Mouse (Mus musculus) lung, postnatal 0 days (tissue): ENCODE data around the gene Olfr1158. TPM values are rescaled to one million over a fixed set of nuclear protein-coding genes. Genes with fewer than 3 reads are reported as not detected.
"Not testable (repeated sequence)": the region's sequence is repeated elsewhere in the genome, so short reads cannot be mapped to it uniquely, and the experiment has no call there.

ENCODE experiments used
- ATAC-seq: fragments of 200-750 bp; cut with Nextera tagmentation; 2 replicates; pipeline ENCODE4 v1.8.0; 2017; ENCODE audit warnings: moderate library complexity
- DNase-seq: peaks from one replicate; pipeline ENCODE4 v3.0.0-alpha.2; 2016; ENCODE audit warnings: low spot score
- H3K27ac ChIP-seq: fragments of 300-500 bp; sonication (generic); 2 replicates; pipeline ENCODE4 v1.5.1; 2014; ENCODE audit warnings: antibody characterized with exemption, mild to moderate bottlenecking, low read length, mixed read lengths
- H3K27me3 ChIP-seq: fragments of 300-500 bp; sonication (generic); replicated peaks from 2 replicates; pipeline ENCODE4 v1.6.1; 2014; ENCODE audit warnings: low read length, mixed read lengths; ENCODE audit not compliant: insufficient read depth
- H3K36me3 ChIP-seq: fragments of 300-500 bp; sonication (generic); 2 replicates; pipeline ENCODE4 v1.6.1; 2014; ENCODE audit warnings: low read length, mixed read lengths; ENCODE audit not compliant: insufficient read depth
- H3K4me1 ChIP-seq: fragments of 300-500 bp; sonication (generic); 2 replicates; pipeline ENCODE4 v1.6.1; 2014; ENCODE audit warnings: antibody characterized with exemption, low read depth, low read length, mixed read lengths; ENCODE audit not compliant: insufficient read depth
- H3K4me2 ChIP-seq: fragments of 300-500 bp; sonication (generic); replicated peaks from 2 replicates; pipeline ENCODE4 v1.6.1; 2014; ENCODE audit warnings: low read depth, mild to moderate bottlenecking, low read length, moderate library complexity, mixed read lengths
- H3K4me3 ChIP-seq: fragments of 300-500 bp; sonication (generic); 2 replicates; pipeline ENCODE4 v1.5.1; 2014; ENCODE audit warnings: low read depth, low read length
- H3K9ac ChIP-seq: fragments of 300-500 bp; sonication (generic); replicated peaks from 2 replicates; pipeline ENCODE4 v1.6.1; 2014; ENCODE audit warnings: low read depth, mild to moderate bottlenecking
- H3K9me3 ChIP-seq: fragments of 300-500 bp; sonication (generic); 2 replicates; pipeline ENCODE4 v1.6.1; 2016; ENCODE audit warnings: low read length, mixed read lengths
- CTCF ChIP-seq: IDR thresholded peaks from 2 replicates; pipeline ENCODE4 v1.5.1; 2016; ENCODE audit warnings: antibody characterized with exemption, mild to moderate bottlenecking
- EP300 ChIP-seq: IDR thresholded peaks from 2 replicates; pipeline ENCODE4 v1.6.1; 2016; ENCODE audit warnings: antibody characterized with exemption, mild to moderate bottlenecking, control low read depth
- WGBS: fragments of 180-500 bp; shearing (Covaris S2); extraction: QIAGEN DNeasy Blood & Tissue Kit; methylation state at CpG from one replicate; pipeline ENCODE4 v1.1.7; 2014; 5-methylcytosine and 5-hydroxymethylcytosine counted together
- polyA plus RNA-seq: library from polyadenylated mRNA; unstranded; fragments of >200 nt; fragmentation: Nextera tagmentation; extraction: Ambion mirVana; gene quantifications from 2 replicates; pipeline ENCODE4 v1.2.1, GENCODE M21; 2015

Gene Olfr1158
- not detected in 2 replicates for polyA plus RNA-seq

- no peak within 1 kb of the TSS for H3K4me3 ChIP-seq
- no peak within 1 kb of the TSS for H3K4me2 ChIP-seq
- H3K36me3 ChIP-seq, result no peaks in the 10 kb centered on the region
- no peaks in the 10 kb centered on the region for H3K4me1 ChIP-seq
- H3K27me3 ChIP-seq, result no peaks in the 10 kb centered on the region
- no peak for TF ChIP-seq EP300
- no peak for TF ChIP-seq CTCF
- no peak for DNase-seq
- H3K9ac ChIP-seq, result no peak within 1 kb of the TSS
- no peak within 1 kb of the TSS for H3K27ac ChIP-seq
- no peak for ATAC-seq
- no peaks in the 10 kb centered on the region for H3K9me3 ChIP-seq
Measured at GRCm38 (mm10) chr2:87989813-87990212, at the start of gene Olfr1158. TSS of gene Olfr1158 (plus strand) at chr2:87990113.

- Histone ChIP-seq H3K27ac (no peak within 1 kb of the TSS), H3K9me3 (no peaks in the 10 kb centered on the region), H3K4me1 (no peaks in the 10 kb centered on the region), H3K4me2 (no peak within 1 kb of the TSS), H3K9ac (no peak within 1 kb of the TSS), H3K36me3 (no peaks in the 10 kb centered on the region), H3K4me3 (no peak within 1 kb of the TSS), H3K27me3 (no peaks in the 10 kb centered on the region)
- WGBS, result 97% methylated on average over 1 of the region's 1 CpGs
- DNase-seq, result no peak
- no peak for ATAC-seq
- TF ChIP-seq EP300, result no peak
- no peak for TF ChIP-seq CTCF
Measured at GRCm38 (mm10) chr2:87945037-87945436, 44.9 kb upstream of the Olfr1158 start, which contains the start of gene Olfr1155. TSS of gene Olfr1155 (minus strand) at chr2:87945137.

- Histone ChIP-seq H3K4me3 (no peak within 1 kb of the TSS), H3K27ac (no peak within 1 kb of the TSS), H3K9me3 (no peaks in the 10 kb centered on the region), H3K9ac (no peak within 1 kb of the TSS), H3K36me3 (no peaks in the 10 kb centered on the region), H3K27me3 (no peaks in the 10 kb centered on the region), H3K4me1 (no peaks in the 10 kb centered on the region), H3K4me2 (no peak within 1 kb of the TSS)
- no peak for DNase-seq
- no peak for ATAC-seq
- TF ChIP-seq CTCF, result no peak
- no peak for TF ChIP-seq EP300
Measured at GRCm38 (mm10) chr2:87953000-87953399, 36.9 kb upstream of the Olfr1158 start, which contains the start of gene Olfr1156. TSS of gene Olfr1156 (minus strand) at chr2:87953100.

- Histone ChIP-seq H3K9ac (no peak within 1 kb of the TSS), H3K9me3 (no peaks in the 10 kb centered on the region), H3K36me3 (no peaks in the 10 kb centered on the region), H3K4me1 (no peaks in the 10 kb centered on the region), H3K27me3 (no peaks in the 10 kb centered on the region), H3K4me3 (no peak within 1 kb of the TSS), H3K27ac (no peak within 1 kb of the TSS), H3K4me2 (no peak within 1 kb of the TSS)
- WGBS, result 94% methylated on average over 4 of the region's 4 CpGs
- DNase-seq, result no peak
- no peak for ATAC-seq
- TF ChIP-seq CTCF (no peak), EP300 (no peak)
Measured at GRCm38 (mm10) chr2:87968199-87968598, 21.7 kb upstream of the Olfr1158 start, which contains the start of gene Olfr1157. TSS of gene Olfr1157 (minus strand) at chr2:87968299.

- H3K27ac ChIP-seq, result no peak within 1 kb of the TSS
- H3K4me2 ChIP-seq, result no peak within 1 kb of the TSS
- H3K9ac ChIP-seq, result no peak within 1 kb of the TSS
- H3K4me3 ChIP-seq, result no peak within 1 kb of the TSS
- H3K9me3 ChIP-seq, result no peaks in the 10 kb centered on the region
- no peak for ATAC-seq
- no peak for TF ChIP-seq EP300
- no peak for TF ChIP-seq CTCF
- H3K36me3 ChIP-seq, result no peaks in the 10 kb centered on the region
- WGBS, result 68% methylated on average over 3 of the region's 3 CpGs
- DNase-seq, result no peak
- H3K4me1 ChIP-seq, result no peaks in the 10 kb centered on the region
- H3K27me3 ChIP-seq, result no peaks in the 10 kb centered on the region
Measured at GRCm38 (mm10) chr2:87974563-87974962, 15.3 kb upstream of the Olfr1158 start, which contains the start of gene Olfr74. TSS of gene Olfr74 (minus strand) at chr2:87974663.

- H3K27me3 ChIP-seq, result no peaks in the 10 kb centered on the region
- TF ChIP-seq EP300 (no peak), CTCF (no peak)
- H3K27ac ChIP-seq, result no peak within 1 kb of the TSS
- no peak within 1 kb of the TSS for H3K4me3 ChIP-seq
- DNase-seq (no peak), ATAC-seq (no peak)
- H3K36me3 ChIP-seq, result no peaks in the 10 kb centered on the region
- H3K4me1 ChIP-seq, result no peaks in the 10 kb centered on the region
- H3K9ac ChIP-seq, result no peak within 1 kb of the TSS
- no peaks in the 10 kb centered on the region for H3K9me3 ChIP-seq
- no peak within 1 kb of the TSS for H3K4me2 ChIP-seq
Measured at GRCm38 (mm10) chr2:88007515-88008318, 17.8 kb downstream of the Olfr1158 start, which contains the start of gene Olfr1160. TSS of gene Olfr1160 (minus strand) at chr2:88008268.

- not testable (repeated sequence) for H3K27ac ChIP-seq, ATAC-seq, H3K4me3 ChIP-seq, H3K27me3 ChIP-seq, H3K4me2 ChIP-seq, H3K9ac ChIP-seq, H3K9me3 ChIP-seq, DNase-seq, H3K36me3 ChIP-seq, H3K4me1 ChIP-seq
- 65% methylated on average over 1 of the region's 1 CpGs for WGBS
Measured at GRCm38 (mm10) chr2:88022474-88022873, 32.6 kb downstream of the Olfr1158 start, which contains the start of gene Olfr1161. TSS of gene Olfr1161 (plus strand) at chr2:88022774.
